Mouse (Mus musculus) left cerebral cortex, postnatal 25 days (tissue): ENCODE measurements around the gene Hinfp. TPM values are rescaled to one million over a fixed set of nuclear protein-coding genes. Genes with fewer than 3 reads are reported as not detected.

Source experiments
- DNase-seq, 2 experiments: peaks; one replicate each; pipeline ENCODE4 v3.0.0; 2022; ENCODE audit warnings: low spot score in 2 of 2, mixed read lengths in 1 of 2
- intact Hi-C: fragments of 180-260 bp; cut with DNase I; formaldehyde crosslinking; loops from one replicate; pipeline ENCODE4 v1.15.1; 2025
- total RNA-seq, 2 experiments: library from RNA; stranded (reverse); gene quantifications; 2 replicates each; pipeline ENCODE4 v1.2.3; 2021

Gene Hinfp
- total RNA-seq, 2 experiments from 2014 or later: 28.4 to 28.6 TPM

GRCm38 (mm10) chr9:44268432-44268831 lies 37.0 kb downstream of the Hinfp start, which contains the start of gene Nlrx1:
Gene Nlrx1 (minus strand): TSS chr9:44268599.
- DNase-seq: no peak
- intact Hi-C loops: no loop called here

GRCm38 (mm10) chr9:44268027-44268360 lies 37.5 kb downstream of the Hinfp start:
- intact Hi-C loops: no loop called here

GRCm38 (mm10) chr9:44267319-44268026 lies 38.0 kb downstream of the Hinfp start:
- peak in 1 of 2 experiments; percentile 22 for DNase-seq
- intact Hi-C loops: no loop called here

More at GRCm38 (mm10) chr9:44268027-44268360, 37.5 kb downstream of the Hinfp start:
- peak; percentile 76 to 77 for DNase-seq

GRCm38 (mm10) chr9:44266478-44267226 lies 38.8 kb downstream of the Hinfp start:
- peak; percentile 41 to 86 for DNase-seq
- intact Hi-C loops: no loop called here

GRCm38 (mm10) chr9:44261388-44261787 lies 44.1 kb downstream of the Hinfp start:
- intact Hi-C loops: no loop called here
- no peak for DNase-seq

- DNase-seq: no peak
- intact Hi-C loops: no loop called here
Measured at GRCm38 (mm10) chr9:44259014-44259413, 46.5 kb downstream of the Hinfp start.

- DNase-seq: no peak
Measured at GRCm38 (mm10) chr9:44256213-44256612, 49.3 kb downstream of the Hinfp start.

GRCm38 (mm10) chr9:44255136-44255521 lies 50.3 kb downstream of the Hinfp start:
- intact Hi-C loops: no loop called here
- DNase-seq: no peak

More at GRCm38 (mm10) chr9:44256213-44256612, 49.3 kb downstream of the Hinfp start:
- intact Hi-C loops: no loop called here

- DNase-seq: peak in 1 of 2 experiments; percentile 32
Measured at GRCm38 (mm10) chr9:44254508-44255135, 50.8 kb downstream of the Hinfp start.

GRCm38 (mm10) chr9:44253441-44253840 lies 52.0 kb downstream of the Hinfp start:
- intact Hi-C loops: no loop called here
- DNase-seq: no peak

More at GRCm38 (mm10) chr9:44254508-44255135, 50.8 kb downstream of the Hinfp start:
- intact Hi-C loops: no loop called here

GRCm38 (mm10) chr9:44251314-44251713 lies 54.2 kb downstream of the Hinfp start, which contains the start of gene Pdzd3:
Gene Pdzd3 (minus strand): TSS chr9:44251471.
- DNase-seq: no peak
- intact Hi-C loops: no loop called here

- intact Hi-C loops: no loop called here
Measured at GRCm38 (mm10) chr9:44250445-44250844, 55.0 kb downstream of the Hinfp start.

GRCm38 (mm10) chr9:44249181-44250146 lies 56.0 kb downstream of the Hinfp start:
- DNase-seq: peak; percentile 53 to 67
- intact Hi-C loops: loop anchor here (5.0 kb wide), 1 partner anchor 117 kb away; the partner anchor contains the start of gene Mcam

More at GRCm38 (mm10) chr9:44250445-44250844, 55.0 kb downstream of the Hinfp start:
- no peak for DNase-seq

GRCm38 (mm10) chr9:44247907-44248306 lies 57.6 kb downstream of the Hinfp start:
- intact Hi-C loops: loop anchor here (5.0 kb wide), 1 partner anchor 116 kb away; the partner anchor contains the start of gene Mcam
- DNase-seq: no peak

GRCm38 (mm10) chr9:44243621-44244020 lies 61.9 kb downstream of the Hinfp start:
- no peak for DNase-seq
- intact Hi-C loops: no loop called here
